Mouse (Mus musculus) cerebellum, postnatal 14 days (tissue): ENCODE measurements around the gene Slf1.

ENCODE experiments used
- DNase-seq, 2 experiments: peaks; one replicate each; pipeline ENCODE4 v3.0.0; 2021; ENCODE audit warnings: mixed read lengths in 2 of 2

Slf1 gene

GRCm38 (mm10) chr13:77134931-77135620 lies at the start of gene Slf1, which contains the start of gene 2210408I21Rik:
Slf1 (minus strand) TSS chr13:77135473.
2210408I21Rik (plus strand) TSS chr13:77135540.
- peak; percentile 90 to 92 for DNase-seq

- DNase-seq, result no peak
Observed at GRCm38 (mm10) chr13:77177931-77178330, 42.7 kb upstream of the Slf1 start.

- no peak for DNase-seq
Observed at GRCm38 (mm10) chr13:77140890-77141289, 5.6 kb upstream of the Slf1 start.

GRCm38 (mm10) chr13:77135621-77135981 lies 328 bp upstream of the Slf1 start:
- no peak for DNase-seq

GRCm38 (mm10) chr13:77131132-77131531 lies 4.1 kb downstream of the Slf1 start:
- no peak for DNase-seq

GRCm38 (mm10) chr13:77128240-77128639 lies 7.0 kb downstream of the Slf1 start:
- DNase-seq, result no peak

- DNase-seq, result peak in 1 of 2 experiments; percentile 26
Observed at GRCm38 (mm10) chr13:77125159-77125558, 10.1 kb downstream of the Slf1 start.

- no peak for DNase-seq
Observed at GRCm38 (mm10) chr13:77118695-77119094, 16.6 kb downstream of the Slf1 start.

- no peak for DNase-seq
Observed at GRCm38 (mm10) chr13:77107734-77108133, 27.5 kb downstream of the Slf1 start.

GRCm38 (mm10) chr13:77092876-77093275 lies 42.4 kb downstream of the Slf1 start:
- peak; percentile 38 to 45 for DNase-seq

- no peak for DNase-seq
Observed at GRCm38 (mm10) chr13:77072030-77072429, 63.2 kb downstream of the Slf1 start.

- no peak for DNase-seq
Observed at GRCm38 (mm10) chr13:77068847-77069246, 66.4 kb downstream of the Slf1 start.

GRCm38 (mm10) chr13:77063221-77063620 lies 72.1 kb downstream of the Slf1 start:
- no peak for DNase-seq

- DNase-seq, result no peak
Observed at GRCm38 (mm10) chr13:77049736-77050135, 85.5 kb downstream of the Slf1 start.

- peak; percentile 30 to 62 for DNase-seq
Observed at GRCm38 (mm10) chr13:77048461-77048860, 86.8 kb downstream of the Slf1 start.

GRCm38 (mm10) chr13:77047179-77047931 lies 87.9 kb downstream of the Slf1 start:
- DNase-seq, result peak; percentile 39 to 59

- peak; percentile 55 to 57 for DNase-seq
Observed at GRCm38 (mm10) chr13:77046416-77046815, 88.9 kb downstream of the Slf1 start.

GRCm38 (mm10) chr13:77045375-77045774 lies 89.9 kb downstream of the Slf1 start:
- peak; percentile 10 to 48 for DNase-seq

GRCm38 (mm10) chr13:77043375-77043774 lies 91.9 kb downstream of the Slf1 start:
- DNase-seq, result no peak

GRCm38 (mm10) chr13:77029594-77029993 lies 105.7 kb downstream of the Slf1 start:
- DNase-seq, result no peak

- DNase-seq, result no peak
Observed at GRCm38 (mm10) chr13:77018851-77019250, 116.4 kb downstream of the Slf1 start.

- no peak for DNase-seq
Observed at GRCm38 (mm10) chr13:77003684-77004083, 131.6 kb downstream of the Slf1 start.

- no peak for DNase-seq
Observed at GRCm38 (mm10) chr13:77002628-77003027, 132.6 kb downstream of the Slf1 start.
